Mouse (Mus musculus): Measurements from ENCODE around the gene Gm7029.
A peak's percentile ranks its signal among the peaks of the same experiment; 100 is the strongest.
"Not testable (repeated sequence)": the region's sequence is repeated elsewhere in the genome, so short reads cannot be mapped to it uniquely, and the experiment has no call there.

The Gm7029 gene

DNA sequence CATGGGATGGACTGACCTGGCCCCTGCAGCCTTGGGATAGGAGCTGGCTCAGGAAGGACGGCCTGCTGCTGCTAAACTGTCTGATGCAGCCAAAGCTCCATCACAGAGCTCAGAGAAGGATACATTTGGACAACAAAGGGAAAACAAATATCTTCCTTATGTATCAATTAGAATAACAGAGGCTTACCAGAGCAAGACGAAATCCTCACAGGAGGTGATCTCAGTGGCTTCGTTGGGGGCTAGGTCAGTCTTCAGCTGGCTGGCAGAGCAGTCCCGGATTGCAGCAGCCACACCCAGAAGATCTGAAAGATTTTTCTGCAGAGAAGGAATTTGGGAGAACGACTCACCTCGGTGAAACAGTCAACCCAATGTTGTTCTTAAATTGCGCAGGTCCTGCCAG, 18.8 kb downstream of the Gm7029 start:
- no peak for DNase-seq

DNA sequence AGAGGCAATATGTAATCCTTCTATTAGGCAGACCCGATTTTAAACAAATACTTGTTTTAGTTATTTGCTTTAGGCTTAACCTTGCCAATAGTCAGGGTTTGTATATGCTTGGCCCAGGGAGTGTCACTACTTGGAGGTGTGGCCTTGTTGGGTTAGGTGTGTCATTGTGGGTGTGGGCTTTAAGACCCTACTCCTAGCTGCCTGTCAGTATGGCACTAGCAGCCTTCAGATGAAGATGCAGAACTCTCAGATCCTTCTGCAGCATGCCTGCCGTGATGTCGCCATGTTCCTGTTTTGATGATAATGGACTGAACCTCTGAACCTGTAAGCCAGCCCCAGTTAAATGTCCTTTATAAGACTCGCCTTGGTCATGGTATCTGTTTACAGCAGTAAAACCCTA, 19.4 kb downstream of the Gm7029 start:
- not testable (repeated sequence) for DNase-seq

DNA sequence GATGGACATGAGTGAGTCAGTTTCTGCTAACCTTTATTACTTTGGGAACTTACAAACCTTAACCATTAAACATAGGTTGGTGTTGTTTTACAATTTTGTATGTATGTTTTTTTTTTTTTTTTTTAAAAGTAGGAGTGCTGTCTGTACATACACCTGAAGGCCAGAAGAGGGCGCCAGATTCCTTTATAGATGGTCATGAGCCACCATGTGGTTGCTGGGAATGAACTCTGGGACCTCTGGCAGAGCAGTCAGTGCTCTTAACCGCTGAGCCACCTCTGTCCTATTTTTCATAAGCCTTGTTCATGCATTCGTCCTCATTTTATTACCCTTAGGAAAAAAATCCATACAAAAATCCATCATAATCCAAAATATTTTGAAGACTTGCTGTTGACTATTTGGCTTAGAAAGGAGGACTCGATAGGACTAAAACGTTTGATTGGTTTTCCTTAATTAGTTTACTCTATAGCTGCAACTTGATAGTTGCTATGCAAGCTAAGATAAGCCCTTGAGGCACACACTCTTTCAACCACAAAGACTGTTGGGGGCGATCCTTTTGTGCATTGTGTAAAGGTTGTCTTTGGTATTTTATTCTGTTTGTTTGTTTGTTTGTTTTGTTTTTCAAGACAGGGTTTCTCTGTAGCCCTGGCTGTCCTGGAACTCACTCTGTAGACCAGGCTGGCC, 23.6 kb downstream of the Gm7029 start:
- peak in 1 of 2 experiments; percentile 62 for DNase-seq

DNA sequence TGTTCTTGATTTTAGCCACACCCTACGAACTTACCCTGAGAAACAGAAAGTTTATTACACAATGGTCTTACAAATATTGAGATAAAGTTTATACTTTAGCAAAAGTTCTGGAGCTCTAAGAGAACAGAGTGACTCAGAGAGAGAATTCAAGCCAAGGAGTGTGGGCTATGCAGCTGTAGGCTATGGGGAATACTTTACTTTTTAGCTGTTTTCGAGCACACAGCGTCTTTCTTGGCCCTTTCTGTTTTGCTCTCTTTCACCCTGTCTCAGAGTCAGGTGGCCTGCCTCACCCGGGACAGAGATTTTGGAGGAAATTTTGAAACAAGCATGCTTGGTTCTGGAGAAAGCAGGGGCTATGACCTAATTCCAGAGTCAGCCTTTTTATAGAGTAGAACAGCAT, 24.6 kb downstream of the Gm7029 start:
- DNase-seq = not testable (repeated sequence)

- no peak for DNase-seq
Measured at GRCm38 (mm10) chr17:33899642-33900041, 26.0 kb downstream of the Gm7029 start.

DNA sequence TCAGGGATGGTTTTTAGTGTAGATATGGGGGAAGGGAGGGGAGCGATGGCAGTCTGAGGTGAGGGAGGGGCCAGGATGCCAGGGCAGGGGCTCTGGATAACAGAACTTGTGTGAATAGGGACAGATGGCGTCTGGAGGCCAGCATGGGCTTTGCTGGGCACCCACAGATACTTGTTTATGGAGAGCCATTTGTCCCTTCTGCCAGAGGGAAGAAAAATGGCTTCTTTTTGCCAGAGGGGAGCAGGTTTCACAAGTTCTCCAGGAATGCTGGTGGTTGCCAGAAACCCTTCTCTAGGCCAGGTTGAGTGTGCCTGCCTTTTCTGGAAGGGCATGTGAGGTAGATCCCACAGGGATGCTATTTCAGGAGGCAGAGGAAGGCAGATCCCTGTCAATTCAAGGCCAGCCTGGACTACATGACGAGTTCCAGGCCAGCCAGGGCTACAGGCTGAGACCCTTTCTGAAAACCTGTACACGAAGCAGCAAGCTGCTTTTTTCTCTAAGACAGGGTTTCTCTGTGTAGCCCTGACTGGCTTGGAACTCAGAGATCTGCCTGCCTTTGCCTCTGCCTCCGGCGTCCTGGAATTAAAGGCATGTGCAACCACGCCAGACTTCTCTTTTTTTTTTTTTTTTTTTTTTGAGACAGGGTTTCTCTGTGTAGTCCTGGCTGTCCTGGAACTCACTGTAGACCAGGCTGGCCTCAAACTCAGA, 26.8 kb downstream of the Gm7029 start:
- DNase-seq = no peak

DNA sequence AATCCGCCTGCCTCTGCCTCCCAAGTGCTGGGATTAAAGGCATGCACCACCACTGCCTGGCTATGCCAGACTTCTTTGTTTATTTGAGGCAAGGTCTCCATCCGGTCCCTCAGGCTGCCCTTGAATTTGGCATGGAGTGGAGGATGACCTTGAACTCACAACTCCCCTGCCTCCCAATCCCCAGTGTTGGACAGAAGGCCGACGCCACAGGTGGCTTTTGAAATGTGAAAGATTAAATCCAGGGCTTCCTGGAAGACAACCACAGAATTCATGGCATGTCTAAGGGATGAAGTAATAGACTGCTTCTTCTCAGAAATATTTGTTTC, 27.3 kb downstream of the Gm7029 start:
- no peak for DNase-seq

GRCm38 (mm10) chr17:33901653-33902052, 28.0 kb downstream of the Gm7029 start:
- DNase-seq = no peak

DNA sequence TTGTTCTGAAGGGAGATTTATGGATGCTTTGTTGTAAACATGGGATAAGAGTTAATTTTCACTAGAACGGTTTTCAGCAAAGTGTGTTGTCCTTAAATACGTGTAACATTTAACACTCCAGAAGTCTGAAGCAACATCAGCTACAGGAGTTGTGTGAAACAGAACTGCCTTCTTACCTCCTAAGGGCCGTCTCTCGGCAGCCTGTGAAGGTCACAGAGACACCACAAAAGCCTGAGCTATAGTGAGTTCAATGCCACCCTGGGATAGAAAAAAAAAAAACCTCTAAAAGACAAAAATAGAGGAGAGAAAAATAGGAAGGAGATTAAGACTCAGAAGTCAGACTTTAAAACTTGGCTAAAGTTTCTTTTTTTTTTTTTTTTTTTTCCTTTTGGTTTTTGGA, 28.4 kb downstream of the Gm7029 start:
- no peak for DNase-seq

GRCm38 (mm10) chr17:33902491-33902890, 28.9 kb downstream of the Gm7029 start:
- no peak for DNase-seq

- not testable (repeated sequence) for DNase-seq
Measured at GRCm38 (mm10) chr17:33903911-33904651, 30.4 kb downstream of the Gm7029 start.

- not testable (repeated sequence) for DNase-seq
Measured at GRCm38 (mm10) chr17:33904835-33905234, 31.2 kb downstream of the Gm7029 start, which contains the start of gene Platr17. TSS of gene Platr17 (plus strand) at chr17:33905135.

- peak; percentile 73 to 76 for DNase-seq
Measured at GRCm38 (mm10) chr17:33908331-33909076, 34.9 kb downstream of the Gm7029 start.

DNA sequence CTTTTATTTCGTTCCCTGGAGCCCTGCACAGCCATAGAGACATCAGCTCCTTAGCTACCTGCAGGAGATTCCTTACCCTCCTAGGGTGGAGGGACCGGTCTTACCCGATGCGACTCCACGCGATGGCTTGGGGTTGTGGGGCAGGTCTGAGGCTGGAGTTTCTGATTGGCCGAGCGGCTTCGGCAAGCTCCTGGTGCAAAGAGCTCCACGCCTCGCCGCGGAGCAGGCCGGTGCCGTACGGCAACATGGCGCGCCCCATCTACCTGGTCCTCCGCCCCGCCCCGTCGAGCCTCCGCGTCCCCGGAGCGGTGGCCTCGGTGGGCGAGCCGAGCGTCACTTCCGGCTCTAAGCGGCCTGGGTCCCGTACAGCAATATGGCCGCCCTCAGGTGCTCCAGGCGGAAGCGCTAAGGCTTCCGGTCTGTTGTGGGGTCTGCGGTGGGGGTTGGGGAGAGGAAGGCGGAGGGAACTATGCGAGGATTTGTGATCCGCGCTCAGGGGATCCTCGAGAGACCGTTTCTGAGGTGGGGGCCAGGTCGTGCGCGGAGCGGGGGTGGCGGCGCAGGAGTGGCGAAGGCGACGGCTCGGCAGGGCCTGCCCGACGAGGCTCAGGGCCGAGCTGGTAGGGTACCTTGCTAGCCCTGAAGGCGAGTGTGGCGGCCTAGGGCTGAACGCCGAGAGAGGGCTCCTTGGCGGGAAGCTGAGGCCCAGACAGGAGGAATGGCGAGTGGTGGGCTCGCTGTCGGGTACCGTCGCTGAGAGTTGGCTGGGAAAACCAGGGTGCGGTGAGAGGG, 35.6 kb downstream of the Gm7029 start, which contains the start of gene Daxx:
Gene Daxx, plus strand, starts transcription at position 338 of the 792 bp plus-strand sequence.
- peak; percentile 98 to 99 for DNase-seq

DNA sequence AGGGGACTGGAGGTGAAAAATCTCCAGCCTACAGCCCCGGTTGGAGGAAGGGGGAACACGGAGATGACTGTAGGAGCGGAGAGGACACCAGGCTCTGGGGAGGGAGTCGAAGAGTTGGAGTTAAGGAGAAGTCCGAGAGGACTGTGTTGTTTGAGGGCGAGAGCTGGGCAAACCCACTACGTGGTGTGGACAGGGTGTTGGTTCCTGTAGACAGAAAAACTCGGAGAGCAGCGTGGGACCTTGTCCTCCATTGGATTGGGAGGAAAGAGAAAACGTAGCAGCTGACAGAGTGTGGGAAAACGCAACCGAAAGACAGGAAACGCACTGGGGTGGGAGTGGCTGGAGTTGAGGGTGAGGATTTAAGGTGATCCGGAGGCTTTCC, 36.2 kb downstream of the Gm7029 start:
- DNase-seq = no peak

- no peak for DNase-seq
Measured at GRCm38 (mm10) chr17:33910346-33911051, 36.9 kb downstream of the Gm7029 start.

DNA sequence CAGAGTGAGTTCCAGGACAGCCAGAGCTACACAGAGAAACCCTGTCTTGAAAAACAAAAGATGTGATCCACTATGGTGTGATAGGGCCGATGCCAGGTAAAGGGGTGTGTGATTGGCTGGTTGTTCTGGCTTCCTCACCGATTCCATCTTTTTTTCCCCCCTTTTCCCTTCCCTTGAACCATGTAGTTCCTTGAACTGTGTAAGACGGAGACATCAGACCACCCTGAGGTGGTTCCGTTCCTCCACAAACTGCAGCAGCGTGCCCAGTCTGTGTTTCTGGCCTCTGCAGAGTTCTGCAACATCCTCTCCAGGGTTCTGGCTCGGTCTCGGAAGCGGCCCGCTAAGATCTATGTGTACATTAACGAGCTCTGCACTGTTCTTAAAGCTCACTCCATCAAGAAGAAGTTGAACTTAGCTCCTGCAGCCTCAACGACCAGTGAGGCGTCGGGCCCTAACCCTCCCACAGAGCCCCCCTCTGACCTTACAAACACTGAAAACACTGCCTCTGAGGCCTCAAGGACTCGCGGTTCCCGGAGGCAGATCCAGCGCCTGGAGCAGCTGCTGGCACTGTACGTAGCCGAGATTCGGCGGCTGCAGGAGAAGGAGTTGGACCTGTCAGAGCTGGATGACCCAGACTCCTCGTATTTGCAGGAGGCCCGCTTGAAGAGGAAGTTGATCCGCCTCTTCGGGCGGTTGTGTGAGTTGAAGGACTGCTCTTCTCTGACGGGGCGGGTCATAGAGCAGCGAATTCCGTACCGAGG, 37.6 kb downstream of the Gm7029 start:
- DNase-seq = no peak

DNA sequence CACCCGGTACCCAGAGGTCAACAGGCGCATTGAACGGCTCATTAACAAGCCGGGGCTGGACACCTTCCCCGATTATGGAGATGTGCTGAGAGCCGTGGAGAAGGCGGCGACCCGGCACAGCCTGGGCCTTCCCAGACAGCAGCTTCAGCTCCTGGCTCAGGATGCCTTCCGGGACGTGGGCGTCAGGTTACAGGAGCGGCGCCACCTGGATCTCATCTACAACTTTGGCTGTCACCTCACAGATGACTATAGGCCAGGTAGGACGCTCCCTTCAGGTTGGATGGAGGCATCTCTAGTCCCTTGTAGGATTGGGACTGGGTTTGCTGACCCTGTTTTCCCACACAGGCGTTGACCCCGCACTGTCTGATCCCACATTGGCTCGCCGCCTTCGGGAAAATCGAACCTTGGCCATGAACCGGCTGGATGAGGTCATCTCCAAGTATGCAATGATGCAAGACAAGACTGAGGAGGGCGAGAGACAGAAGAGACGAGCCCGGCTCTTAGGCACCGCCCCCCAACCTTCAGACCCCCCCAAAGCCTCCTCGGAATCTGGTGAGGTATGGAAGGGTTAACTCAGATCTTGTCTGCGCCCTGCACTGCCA, 38.3 kb downstream of the Gm7029 start:
- no peak for DNase-seq

DNA sequence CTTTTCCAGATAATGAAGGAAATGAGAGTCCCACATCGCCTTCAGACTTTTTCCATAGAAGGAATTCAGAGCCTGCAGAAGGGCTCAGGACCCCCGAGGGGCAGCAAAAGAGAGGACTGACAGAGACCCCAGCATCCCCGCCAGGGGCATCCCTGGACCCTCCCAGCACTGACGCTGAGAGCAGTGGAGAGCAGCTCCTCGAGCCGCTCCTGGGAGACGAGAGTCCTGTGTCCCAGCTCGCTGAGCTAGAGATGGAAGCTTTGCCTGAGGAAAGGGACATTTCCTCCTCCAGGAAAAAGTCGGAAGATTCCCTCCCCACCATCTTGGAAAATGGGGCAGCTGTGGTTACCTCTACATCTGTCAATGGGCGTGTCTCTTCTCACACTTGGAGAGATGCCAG, 39.6 kb downstream of the Gm7029 start:
- no peak for DNase-seq

GRCm38 (mm10) chr17:33913905-33914304, 40.3 kb downstream of the Gm7029 start:
- no peak for DNase-seq
